Mouse (Mus musculus) left cerebral cortex, postnatal 4 days (tissue): ENCODE measurements around the gene Litaf. TPM values are rescaled to one million over a fixed set of nuclear protein-coding genes. Genes with fewer than 3 reads are reported as not detected.
"Not testable (repeated sequence)": the region's sequence is repeated elsewhere in the genome, so short reads cannot be mapped to it uniquely, and the experiment has no call there.

Experiments used
- DNase-seq: peaks from one replicate; pipeline ENCODE4 v3.0.0-alpha.2; 2022
- intact Hi-C: fragments of 180-260 bp; cut with DNase I; formaldehyde crosslinking; loops from one replicate; pipeline ENCODE4 v1.15.1; 2025
- total RNA-seq, 2 experiments: library from RNA; stranded (reverse); gene quantifications; 2 replicates each; pipeline ENCODE4 v1.2.3; 2021

Litaf gene
- total RNA-seq, 2 experiments from 2014 or later, result 12.1 to 13.8 TPM

DNA sequence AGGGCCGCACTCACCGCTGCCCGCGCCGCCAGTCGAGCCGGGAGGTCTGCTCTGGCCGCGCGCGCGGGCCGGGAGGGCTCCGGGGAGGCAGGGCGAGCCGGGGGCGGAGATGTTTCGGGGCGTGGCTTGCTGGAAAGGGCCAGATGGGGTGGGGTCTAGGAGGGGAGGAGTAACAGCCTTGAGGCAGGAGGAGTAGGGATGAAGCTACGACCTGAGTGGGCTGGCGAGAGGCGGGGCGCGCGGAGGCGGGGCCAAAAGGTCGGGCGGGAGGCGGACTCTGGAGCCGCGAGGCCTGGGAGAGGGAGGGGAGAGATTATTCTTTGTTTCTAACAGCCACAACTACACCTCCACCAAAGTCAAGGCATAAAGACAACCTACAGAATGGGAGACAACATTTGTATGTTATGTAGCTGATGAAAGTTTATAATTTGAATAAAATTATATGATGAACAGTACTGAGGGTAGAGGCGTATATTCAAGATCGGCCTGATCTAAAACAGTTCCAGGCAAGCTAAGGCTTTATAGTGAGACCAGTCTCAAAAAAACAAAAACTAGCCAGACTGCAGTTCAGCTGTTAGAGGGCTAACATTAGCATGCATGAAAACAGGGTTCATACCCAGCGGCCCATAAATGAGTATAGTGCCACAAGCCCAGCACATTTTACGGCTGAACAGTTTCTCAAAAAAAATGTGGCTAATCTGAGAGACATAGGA is 72.8 kb downstream of the Litaf start:
- intact Hi-C loops, result no loop called here
- DNase-seq, result peak; percentile 93

DNA sequence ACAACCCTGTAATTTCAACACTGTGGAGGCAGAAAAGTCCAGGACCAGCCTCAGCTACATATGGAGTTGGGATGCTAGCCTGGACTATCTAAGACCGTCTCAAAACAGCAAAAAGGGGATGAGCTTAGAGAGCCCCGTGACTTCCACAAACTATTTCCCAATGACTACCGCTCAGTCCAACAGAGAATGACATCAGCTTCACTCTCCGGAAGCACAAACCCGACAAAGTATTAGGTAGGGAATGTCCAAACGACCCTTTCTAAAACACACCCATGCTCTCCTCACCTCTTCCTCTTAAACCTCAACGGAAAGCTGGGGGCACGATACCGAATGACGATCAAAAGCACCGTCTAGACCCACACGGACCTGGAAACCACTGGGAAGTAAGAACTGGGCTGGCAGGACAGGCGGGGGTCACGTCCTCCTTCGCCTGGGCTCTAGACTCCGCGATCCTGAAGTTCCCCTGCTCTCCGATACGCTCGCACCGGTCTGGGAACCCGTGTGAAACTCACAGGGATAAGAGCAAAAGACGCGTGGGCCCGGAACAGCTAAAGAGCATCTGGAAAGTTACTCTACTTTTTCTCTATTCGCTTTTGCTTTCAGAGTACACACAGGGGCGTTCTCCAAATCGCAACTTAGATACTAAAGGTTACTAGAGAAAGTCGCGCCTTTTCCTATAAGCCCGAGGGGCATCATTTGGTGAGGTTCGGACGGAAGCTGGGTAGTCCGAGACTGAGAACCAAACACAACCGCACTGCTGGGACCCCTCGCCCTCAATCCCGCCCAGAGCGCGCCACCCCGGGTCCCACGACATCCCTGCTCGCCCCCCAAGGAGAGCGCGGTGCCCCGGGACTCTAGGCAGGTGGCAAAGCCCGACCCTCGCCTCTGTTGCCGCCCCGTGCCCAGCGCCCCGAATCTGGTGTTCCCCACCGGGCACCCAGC is 73.6 kb downstream of the Litaf start:
- intact Hi-C loops, result no loop called here

DNA sequence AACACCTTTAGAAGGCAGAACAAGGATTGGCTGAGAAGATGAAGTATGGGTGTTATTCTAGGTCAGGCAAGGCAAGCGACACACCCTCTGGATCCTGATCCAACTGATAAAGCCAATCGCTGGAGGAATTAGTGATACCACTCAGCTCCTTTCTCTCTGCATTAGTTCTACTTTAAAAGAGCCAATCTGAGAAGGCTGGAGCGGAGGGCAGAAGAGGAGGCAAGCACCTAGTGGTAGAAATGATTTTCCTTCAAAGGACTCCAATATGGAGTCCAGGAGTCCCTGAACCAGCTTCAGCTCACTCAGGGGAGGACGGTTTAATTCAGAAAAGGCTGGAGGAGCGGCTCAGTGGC is 74.2 kb downstream of the Litaf start:
- no peak for DNase-seq
- intact Hi-C loops, result no loop called here

More for the DNA sequence above, 73.6 kb downstream of the Litaf start:
- no peak for DNase-seq

DNA sequence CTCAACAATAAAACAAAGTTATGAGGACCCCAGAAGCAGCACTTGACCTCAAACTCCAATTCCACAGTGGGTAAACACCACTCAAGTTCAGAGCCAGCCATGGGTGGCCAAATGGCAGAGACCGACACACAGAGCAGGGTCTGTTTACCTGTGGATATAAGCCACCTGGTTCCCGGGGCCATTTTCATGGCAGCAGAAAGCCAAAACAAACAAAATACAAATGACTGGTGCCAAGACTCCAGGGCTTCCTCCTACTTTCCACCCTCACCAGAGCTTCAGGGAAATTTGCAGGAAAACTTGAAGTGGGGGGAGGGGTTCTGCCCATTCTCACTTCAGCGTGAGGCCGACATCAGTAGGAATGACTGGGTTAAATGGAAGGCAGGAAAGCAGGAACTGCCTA is 75.2 kb downstream of the Litaf start:
- DNase-seq, result no peak
- intact Hi-C loops, result no loop called here

DNA sequence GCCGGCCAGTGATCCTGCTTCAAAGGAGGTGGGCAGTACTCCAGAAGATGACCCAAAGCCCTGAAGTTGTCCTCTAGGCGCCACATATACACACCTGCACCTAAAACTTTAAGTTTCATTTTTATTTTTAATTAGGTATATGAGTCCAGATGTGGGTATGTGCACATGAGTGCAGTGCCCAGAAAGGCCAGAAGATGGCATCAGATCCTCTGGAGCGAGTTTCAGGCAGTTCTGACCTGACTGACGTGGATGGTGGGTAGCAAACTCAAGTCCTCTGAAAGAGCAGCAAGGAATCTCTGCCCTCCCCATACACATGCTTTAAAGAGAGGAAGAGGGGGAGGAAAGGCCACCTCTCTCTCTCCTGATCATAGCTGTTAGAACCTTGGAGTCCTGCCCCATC is 76.1 kb downstream of the Litaf start:
- no peak for DNase-seq
- intact Hi-C loops, result no loop called here

DNA sequence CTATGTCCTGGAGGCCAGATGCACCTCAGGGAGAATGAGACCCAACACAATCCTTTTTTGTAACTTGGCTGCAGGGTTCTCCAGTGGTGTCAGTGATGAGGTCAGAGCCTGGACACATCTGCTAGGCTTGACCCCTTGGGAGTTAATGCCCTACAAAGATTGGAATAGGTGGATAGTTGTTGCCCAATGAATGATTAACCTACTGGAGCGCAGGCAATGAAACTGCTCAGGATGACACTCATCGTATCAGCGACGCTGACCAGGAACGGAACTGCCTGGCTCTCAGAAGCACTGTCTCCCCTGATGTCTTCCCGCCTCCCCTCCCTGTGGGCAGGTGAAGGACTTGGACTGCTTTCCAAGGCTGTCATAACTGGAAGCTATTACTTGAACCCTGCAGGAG is 76.6 kb downstream of the Litaf start:
- DNase-seq, result no peak
- intact Hi-C loops, result no loop called here

DNA sequence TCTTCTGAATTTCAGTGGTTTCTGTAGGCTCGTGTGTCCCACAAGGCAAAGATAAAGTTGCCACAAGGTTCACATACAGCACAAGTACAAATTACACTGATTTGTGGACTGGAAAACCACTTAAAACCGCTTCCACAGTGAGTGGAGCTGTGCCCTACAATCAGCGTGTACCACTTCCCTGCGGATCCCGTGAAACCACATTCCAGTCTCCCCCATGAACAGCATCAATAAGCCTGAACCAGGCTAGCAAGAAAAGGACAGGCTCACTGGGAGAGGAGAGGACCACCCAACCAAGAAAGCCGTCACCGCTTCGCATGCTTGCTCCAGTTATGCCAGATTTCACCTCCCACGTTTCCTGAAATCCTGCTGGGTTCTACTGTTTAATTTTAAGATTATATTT is 77.7 kb downstream of the Litaf start:
- no peak for DNase-seq
- intact Hi-C loops, result no loop called here

DNA sequence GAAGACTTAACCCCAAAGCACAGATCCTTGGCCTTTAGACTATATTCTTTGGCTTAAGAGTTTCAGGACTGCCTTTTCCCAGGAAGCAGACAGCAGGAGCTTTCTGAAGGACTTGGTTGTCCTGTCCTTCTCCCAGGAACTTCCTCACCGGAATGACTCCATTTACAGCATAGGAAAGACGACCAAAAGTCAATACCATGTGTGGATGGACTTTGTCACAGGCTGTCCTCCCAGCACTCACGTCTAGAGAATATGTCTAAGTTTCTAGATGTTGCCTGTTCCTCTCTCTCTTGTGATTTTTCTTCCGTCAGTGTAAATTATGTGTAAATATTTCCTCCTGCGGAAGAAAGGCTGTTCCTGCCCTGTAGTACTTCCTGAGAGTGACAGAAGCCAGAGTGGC is 81.4 kb downstream of the Litaf start:
- intact Hi-C loops, result no loop called here

DNA sequence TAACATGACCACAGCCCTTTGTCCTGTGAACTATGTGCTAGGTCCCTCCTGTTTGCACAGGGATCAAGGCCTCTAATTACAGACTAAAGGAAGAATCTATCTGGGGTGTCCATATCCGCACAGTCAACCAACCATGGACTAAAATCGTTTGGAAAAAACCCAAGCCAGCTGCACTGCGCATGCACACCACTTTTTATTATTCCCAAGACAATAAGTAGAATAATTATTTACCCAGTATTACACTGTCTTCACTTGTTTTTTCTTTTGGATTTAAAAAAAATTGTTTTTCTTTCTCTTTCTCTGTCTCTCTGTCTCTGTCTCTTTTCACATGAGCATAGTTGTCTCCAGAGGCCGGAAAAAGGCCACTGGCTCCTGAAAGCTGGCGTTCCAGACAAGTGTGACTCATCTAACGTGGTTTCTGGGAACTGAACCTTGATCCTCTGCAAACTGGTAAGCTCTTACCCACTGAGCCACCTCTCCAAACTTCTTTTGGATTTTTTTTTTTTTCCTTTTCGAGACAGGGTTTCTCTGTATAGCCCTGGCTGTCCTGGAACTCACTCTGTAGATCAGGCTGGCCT is 84.4 kb downstream of the Litaf start:
- DNase-seq, result no peak
- intact Hi-C loops, result no loop called here

More for the DNA sequence above, 81.4 kb downstream of the Litaf start:
- DNase-seq, result no peak

DNA sequence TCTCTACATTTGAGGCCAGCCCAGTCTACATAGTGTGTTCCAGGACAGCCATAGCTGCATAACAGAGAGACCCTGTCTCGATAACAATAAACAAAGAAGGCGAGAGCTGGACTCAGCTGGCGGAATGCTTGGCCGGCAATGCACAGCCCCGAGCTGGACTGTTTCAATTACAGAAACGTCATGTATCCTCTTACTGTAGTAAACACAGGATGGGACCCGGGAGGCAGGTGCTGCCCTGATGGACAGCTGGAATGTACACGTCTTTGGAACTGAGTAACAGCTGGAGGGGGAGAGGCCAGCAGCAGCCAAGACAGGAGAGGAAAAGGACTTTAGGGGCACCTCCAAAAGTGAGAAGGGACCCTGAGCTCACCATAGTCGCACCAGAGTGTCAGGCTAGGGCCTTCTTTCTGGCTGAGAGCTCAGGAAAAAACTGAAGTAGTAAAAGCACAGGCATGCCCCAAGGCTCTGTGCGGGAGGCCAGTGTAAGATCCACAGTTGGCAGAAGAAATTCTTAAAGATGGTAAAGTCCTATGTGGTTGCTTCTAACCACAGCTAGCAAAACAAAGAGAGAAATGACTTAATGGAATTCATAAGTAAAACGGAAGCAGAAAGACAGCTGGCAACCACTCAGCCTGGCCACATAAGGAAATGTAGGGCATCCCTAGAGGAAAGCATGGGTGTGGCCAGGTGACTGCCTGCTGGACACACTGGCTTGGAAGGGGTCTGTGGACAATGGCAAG is 86.7 kb downstream of the Litaf start:
- intact Hi-C loops, result no loop called here
- no peak for DNase-seq

DNA sequence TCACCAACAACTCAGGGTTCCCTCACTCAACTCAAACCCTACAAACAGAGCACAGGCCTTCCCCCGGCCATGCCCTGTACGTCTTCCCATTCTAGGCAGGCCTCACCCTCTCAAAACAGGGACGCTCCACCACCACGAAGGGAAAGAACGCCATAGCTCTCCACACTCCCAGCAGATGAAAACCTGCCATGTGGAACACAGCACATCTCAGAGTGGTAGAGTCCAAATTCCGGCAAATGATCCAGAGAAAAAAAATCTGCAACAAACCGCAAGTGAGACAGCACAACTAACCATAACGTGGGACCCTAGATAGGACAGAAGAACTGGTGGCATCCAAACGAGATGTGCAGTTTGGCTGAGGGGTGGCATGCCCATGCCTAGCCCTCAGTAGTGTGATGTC is 88.1 kb downstream of the Litaf start:
- intact Hi-C loops, result no loop called here

DNA sequence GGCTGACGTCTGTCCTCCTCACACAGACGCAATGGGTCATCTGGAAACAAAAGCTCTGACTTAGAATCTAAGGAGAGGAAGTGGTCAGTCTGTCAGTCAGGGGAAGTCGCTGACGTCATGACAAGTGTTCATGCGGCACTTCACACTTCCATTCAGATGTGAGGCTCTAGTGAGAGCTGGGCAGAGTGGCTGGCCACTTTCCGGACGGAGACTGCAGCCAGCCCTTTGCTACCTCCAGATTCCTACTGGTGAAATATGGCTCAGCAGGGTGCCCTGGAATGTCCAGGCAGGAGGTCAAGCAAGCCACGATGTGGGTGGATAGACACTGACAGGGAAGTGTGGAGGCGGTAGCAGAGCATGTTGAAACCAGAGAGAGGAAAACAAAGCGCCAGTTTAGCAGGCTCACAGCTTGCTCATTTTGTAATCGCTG is 89.7 kb downstream of the Litaf start:
- no peak for DNase-seq
- intact Hi-C loops, result no loop called here

More for the DNA sequence above, 88.1 kb downstream of the Litaf start:
- DNase-seq, result no peak

DNA sequence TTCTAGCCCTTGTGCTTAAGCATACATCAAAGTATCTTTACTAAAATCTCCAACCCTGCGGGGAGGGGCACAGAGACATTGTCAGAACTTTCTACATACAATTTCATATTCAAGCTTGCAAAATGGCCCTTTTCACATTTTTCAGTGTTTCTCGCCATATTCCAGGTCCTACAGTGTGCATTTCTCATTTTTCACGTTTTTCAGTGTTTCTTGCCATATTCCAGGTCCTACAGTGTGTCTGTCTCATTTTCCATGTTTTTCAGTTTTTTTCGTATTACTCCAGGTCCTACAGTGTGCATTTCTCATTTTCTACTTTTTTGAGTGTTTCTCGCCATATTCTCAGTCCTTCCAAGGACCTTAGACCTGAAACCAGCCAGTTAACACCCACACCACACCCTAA is 91.0 kb downstream of the Litaf start:
- intact Hi-C loops, result no loop called here

DNA sequence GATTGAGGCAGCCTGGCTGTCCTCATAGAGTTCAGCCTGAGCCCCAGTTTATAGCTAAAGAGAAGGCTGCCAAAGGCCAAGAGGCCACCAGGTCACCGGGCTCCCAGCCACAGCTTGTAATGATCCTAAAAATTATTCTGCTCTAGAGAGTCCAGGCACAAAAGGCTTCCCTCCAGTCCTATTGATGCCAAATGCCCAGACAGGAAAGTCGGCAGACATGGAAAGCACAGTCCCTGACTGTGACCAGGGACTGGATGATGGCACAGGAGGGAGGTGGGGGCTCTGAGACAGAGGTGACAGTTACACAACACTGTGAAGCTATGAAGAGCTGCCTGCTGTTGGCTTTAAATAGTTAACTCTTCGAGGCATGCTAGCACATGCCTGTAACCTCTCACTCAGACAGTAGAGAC is 91.9 kb downstream of the Litaf start:
- intact Hi-C loops, result no loop called here
- DNase-seq, result no peak

More for the DNA sequence above, 91.0 kb downstream of the Litaf start:
- no peak for DNase-seq

DNA sequence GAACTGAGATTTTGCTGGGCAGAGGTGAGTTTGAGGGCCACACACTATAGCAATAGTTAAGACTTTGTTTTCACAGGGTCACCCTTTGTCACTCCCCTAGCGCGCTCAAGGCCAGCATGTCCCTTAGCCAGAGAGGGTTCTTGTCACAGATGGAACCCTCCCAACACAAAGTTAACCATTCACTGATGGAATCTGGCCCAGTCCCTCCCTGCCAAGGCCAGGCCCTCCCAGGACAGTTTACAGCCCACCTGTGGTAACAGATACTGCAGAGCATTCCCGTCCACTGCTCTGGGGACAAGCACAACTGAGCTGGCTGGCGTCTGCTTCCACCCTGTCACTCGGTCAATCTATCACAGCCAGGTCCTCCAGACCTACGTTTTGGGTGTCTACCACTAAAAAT is 93.7 kb downstream of the Litaf start:
- no peak for DNase-seq
- intact Hi-C loops, result no loop called here

DNA sequence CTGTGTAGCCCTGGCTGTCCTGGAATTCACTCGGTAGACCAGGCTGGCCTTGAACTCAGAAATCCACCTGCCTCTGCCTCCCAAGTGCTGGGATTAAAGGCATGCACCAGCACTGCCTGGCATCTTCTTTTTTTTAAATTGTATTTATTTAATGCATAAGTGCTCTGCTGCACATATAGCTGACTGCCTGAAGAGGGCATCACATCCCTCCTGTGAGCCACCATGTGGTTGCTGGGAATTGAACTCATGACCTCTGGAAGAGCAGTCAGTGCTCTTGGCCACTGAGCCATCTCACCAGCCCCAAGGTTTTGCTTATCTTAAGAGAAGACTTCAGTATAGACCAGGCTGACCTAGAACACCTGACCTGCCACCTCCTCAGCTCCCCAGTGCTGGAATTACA is 96.0 kb downstream of the Litaf start:
- DNase-seq, intact Hi-C loops: not testable (repeated sequence)

DNA sequence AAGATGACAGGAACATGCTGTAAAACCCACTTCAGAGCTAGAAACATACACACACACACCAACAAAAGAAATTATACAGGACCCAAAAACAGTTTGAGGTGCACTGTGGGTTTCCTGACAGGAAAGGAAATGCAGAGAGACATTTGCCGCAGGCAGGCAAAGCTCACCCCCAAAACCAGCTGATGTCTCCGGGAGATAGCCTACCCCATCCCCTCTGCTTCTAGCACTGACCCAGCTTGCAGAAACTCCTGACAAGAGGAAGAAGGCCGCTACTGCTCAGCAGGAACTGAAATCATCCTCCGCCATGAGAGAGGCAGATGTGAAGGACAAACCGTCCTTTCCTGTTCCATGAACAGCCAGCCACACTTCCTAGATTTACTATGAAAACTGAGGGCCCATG is 96.6 kb downstream of the Litaf start:
- no peak for DNase-seq
- intact Hi-C loops, result no loop called here

DNA sequence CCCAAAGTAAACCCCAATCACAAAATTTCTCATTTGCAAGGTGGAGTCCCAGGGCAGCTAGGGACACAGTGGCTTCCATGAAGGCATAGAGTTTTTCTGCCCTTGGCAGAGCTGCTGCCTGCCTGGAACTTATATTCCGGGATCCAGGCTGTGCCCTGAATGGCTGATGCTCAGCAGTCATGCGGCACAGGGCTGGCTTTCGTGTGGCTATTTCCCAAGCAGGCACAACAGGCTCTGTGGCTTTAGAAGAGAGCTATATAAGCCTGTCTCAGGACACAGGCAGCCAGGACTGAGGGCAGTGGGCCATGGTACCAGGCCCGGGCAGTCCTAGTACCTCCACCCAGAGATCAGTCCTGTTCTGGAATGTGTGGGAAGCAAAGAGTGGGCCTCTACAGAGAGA is 97.7 kb downstream of the Litaf start:
- intact Hi-C loops, result no loop called here
- DNase-seq, result no peak

DNA sequence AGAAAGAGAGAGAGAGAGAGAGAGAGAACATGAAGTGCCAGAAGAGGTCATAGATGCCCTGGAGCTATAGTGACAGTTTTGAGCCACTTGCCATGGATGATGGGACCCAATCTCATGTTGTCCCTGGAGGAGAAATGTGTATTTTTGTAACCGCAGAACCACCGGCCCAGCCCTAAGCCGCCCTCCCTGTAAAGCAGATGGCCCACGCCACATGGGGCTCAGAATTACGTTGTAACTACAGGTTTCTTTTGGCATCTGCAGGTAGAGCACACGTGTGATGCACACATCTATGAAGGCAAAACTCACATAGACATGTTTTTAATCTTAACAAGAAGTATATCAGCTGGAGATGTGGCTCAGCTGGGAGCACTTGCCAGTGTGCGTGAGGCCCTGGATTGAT is 98.2 kb downstream of the Litaf start:
- intact Hi-C loops, result no loop called here
- DNase-seq, result no peak

DNA sequence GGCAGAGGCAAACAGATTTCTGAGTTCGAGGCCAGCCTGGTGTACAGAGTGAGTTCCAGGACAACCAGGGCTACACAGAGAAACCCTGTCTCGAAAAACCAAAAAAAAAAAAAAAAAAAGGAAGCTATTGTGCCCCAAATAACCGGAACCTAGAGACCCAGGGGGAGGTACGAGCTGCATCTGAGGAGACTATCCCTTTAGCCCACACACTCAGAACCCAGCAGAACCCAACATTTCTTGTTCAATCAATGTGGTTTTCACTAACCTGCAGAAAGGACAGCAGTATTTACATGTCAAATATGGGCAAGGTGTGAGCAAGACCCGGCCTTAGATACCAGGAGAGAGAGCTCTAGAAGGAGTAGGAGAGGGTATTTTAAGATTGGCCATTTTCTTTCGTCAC is 98.9 kb downstream of the Litaf start:
- no peak for DNase-seq
- intact Hi-C loops, result no loop called here

DNA sequence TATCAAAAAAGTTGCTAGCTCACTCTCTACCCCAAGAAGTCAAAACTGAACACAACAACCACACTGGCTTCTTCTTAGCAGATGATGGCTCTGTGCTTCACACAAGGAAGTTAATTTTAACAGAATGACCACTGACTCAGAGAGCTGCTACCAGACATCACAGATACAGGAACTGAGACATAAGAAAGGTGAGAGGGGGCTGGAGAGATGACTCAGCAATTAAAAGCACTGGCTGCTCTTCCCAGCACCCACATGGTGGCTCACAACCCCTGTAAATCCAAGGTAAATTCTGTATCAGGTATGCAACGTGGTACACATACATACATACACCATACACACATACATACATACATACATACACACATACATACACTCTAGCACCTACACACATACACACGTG is 100.9 kb downstream of the Litaf start:
- intact Hi-C loops, result no loop called here
- no peak for DNase-seq
